In genomic region chr12:85456276-85456675, GRCm38 (mm10) we compare ENCODE assay signal across 8 mouse cellular contexts. TPM values are rescaled to one million over a fixed set of nuclear protein-coding genes. Genes with fewer than 3 reads are reported as not detected.
A peak's percentile ranks its signal among the peaks of the same experiment; 100 is the strongest.
DNase-seq lines count a peak whose midpoint lies in the region; ATAC-seq and TF ChIP-seq lines count a peak whose summit lies in the region.

No protein-coding gene starts in this region.

- H3K4me3 ChIP-seq in heart, embryonic 11.5 days (ENCODE audit: low read depth, low read length), result no peak overlapping the region
- no peak overlapping the region; the same call in 1 of the 2 replicates for H3K4me3 ChIP-seq in lung, postnatal 0 days (ENCODE audit: low read depth, low read length)
- no peak overlapping the region for H3K4me3 ChIP-seq in limb, embryonic 13.5 days
- no peak overlapping the region for H3K4me3 ChIP-seq in stomach, embryonic 14.5 days (ENCODE audit: low read depth, low read length)

- peak overlapping the region; percentile 94; the same call in 1 of the 2 replicates for H3K27ac ChIP-seq in heart, embryonic 11.5 days (ENCODE audit: low read depth, low read length)
- H3K27ac ChIP-seq in lung, postnatal 0 days (ENCODE audit: low read length), result peak overlapping the region; percentile 96
- H3K27ac ChIP-seq in limb, embryonic 13.5 days, result peak overlapping the region; percentile 94
- H3K27ac ChIP-seq in stomach, embryonic 14.5 days (ENCODE audit: low read length), result peak overlapping the region; percentile 94

- no peaks in the 10 kb centered on the region for H3K9me3 ChIP-seq in heart, embryonic 11.5 days (replicated peaks; ENCODE audit: control insufficient read depth, low read length)
- H3K9me3 ChIP-seq in lung, postnatal 0 days (ENCODE audit: low read length), result no peaks in the 10 kb centered on the region
- no peaks in the 10 kb centered on the region for H3K9me3 ChIP-seq in limb, embryonic 13.5 days
- H3K9me3 ChIP-seq in stomach, embryonic 14.5 days (ENCODE audit: control insufficient read depth, low read depth, low read length), result no peaks in the 10 kb centered on the region

- WGBS in heart, embryonic 11.5 days (ENCODE audit: insufficient replicate concordance), result 57% methylated on average over 4 of the region's 4 CpGs
- 50% methylated on average over 4 of the region's 4 CpGs for WGBS in lung, postnatal 0 days
- WGBS in limb, embryonic 13.5 days, result 45% methylated on average over 4 of the region's 4 CpGs
- 54% methylated on average over 4 of the region's 4 CpGs for WGBS in stomach, embryonic 14.5 days

- TF ChIP-seq CTCF in lung, postnatal 0 days (IDR thresholded peaks at IDR 0.05), result no peak

- ATAC-seq in heart, embryonic 11.5 days (replicated peaks; ENCODE audit: insufficient number of reproducible peaks, low FRiP score, low TSS enrichment), result no peak
- ATAC-seq in lung, postnatal 0 days, result no peak
- ATAC-seq in limb, embryonic 13.5 days (ENCODE audit: low FRiP score, low read depth), result no peak
- ATAC-seq in stomach, embryonic 14.5 days (ENCODE audit: insufficient number of reproducible peaks, insufficient read depth, low FRiP score, low read depth), result no peak
- no peak for ATAC-seq in inflammation-experienced regulatory T-cells, adult 6 months

- no peaks in the 10 kb centered on the region for H3K27me3 ChIP-seq in heart, embryonic 11.5 days (ENCODE audit: control insufficient read depth, insufficient read depth, low read length)
- H3K27me3 ChIP-seq in lung, postnatal 0 days (replicated peaks; ENCODE audit: insufficient read depth, low read length), result no peaks in the 10 kb centered on the region
- H3K27me3 ChIP-seq in limb, embryonic 13.5 days, result no peaks in the 10 kb centered on the region
- no peaks in the 10 kb centered on the region for H3K27me3 ChIP-seq in stomach, embryonic 14.5 days (ENCODE audit: control insufficient read depth, insufficient read depth, low read length)

- intact Hi-C loops in heart, postnatal 10 days (cut with DNase I), result loop anchor here (2.0 kb wide), 1 partner anchor 15 kb away; no protein-coding TSS in a partner anchor
- intact Hi-C loops in gastrocnemius, postnatal 14 days (cut with DNase I; ENCODE audit: low total_unique reads), result no loop called here

- no peak overlapping the region for H3K9ac ChIP-seq in heart, embryonic 11.5 days (ENCODE audit: low read depth, low read length)
- H3K9ac ChIP-seq in lung, postnatal 0 days (replicated peaks; ENCODE audit: low read depth), result no peak overlapping the region
- no peak overlapping the region for H3K9ac ChIP-seq in limb, embryonic 13.5 days
- no peak overlapping the region for H3K9ac ChIP-seq in stomach, embryonic 14.5 days (replicated peaks; ENCODE audit: low read depth, low read length)

- peak overlapping the region; percentile 87 for H3K4me2 ChIP-seq in heart, embryonic 11.5 days
- no peak overlapping the region for H3K4me2 ChIP-seq in lung, postnatal 0 days (replicated peaks; ENCODE audit: low read depth, low read length)
- H3K4me2 ChIP-seq in limb, embryonic 13.5 days (replicated peaks), result peak overlapping the region; percentile 78
- peak overlapping the region; percentile 71; the same call in 1 of the 2 replicates for H3K4me2 ChIP-seq in stomach, embryonic 14.5 days (replicated peaks; ENCODE audit: low read depth, low read length)

- no peak for TF ChIP-seq EP300 in lung, postnatal 0 days (IDR thresholded peaks at IDR 0.05)

- H3K4me1 ChIP-seq in heart, embryonic 11.5 days (ENCODE audit: control insufficient read depth, insufficient read depth, low read length), result peaks cover 35% of the 10 kb centered on the region
- peaks cover 28% of the 10 kb centered on the region for H3K4me1 ChIP-seq in lung, postnatal 0 days (ENCODE audit: insufficient read depth, low read depth, low read length)
- peaks cover 44% of the 10 kb centered on the region for H3K4me1 ChIP-seq in limb, embryonic 13.5 days
- H3K4me1 ChIP-seq in stomach, embryonic 14.5 days (ENCODE audit: control insufficient read depth, insufficient read depth, low read length), result peaks cover 23% of the 10 kb centered on the region

- no peaks in the 10 kb centered on the region for H3K36me3 ChIP-seq in heart, embryonic 11.5 days (ENCODE audit: control insufficient read depth, insufficient read depth, low read length)
- no peaks in the 10 kb centered on the region for H3K36me3 ChIP-seq in lung, postnatal 0 days (ENCODE audit: insufficient read depth, low read length)
- no peaks in the 10 kb centered on the region for H3K36me3 ChIP-seq in limb, embryonic 13.5 days
- no peaks in the 10 kb centered on the region for H3K36me3 ChIP-seq in stomach, embryonic 14.5 days (ENCODE audit: control insufficient read depth, insufficient read depth, low read length)

- DNase-seq in heart, postnatal 10 days, result no peak
- DNase-seq in lung, postnatal 0 days (ENCODE audit: low spot score), result no peak
- DNase-seq in lung, postnatal 25 days (ENCODE audit: low spot score), result no peak
- DNase-seq in gastrocnemius, postnatal 14 days, result no peak

RNA-seq across cellular contexts. Expression of gene Fos, which starts 17.4 kb away (rescaled TPM):
- 4.5 and 6.3 TPM in 2 replicates for polyA plus RNA-seq in heart, embryonic 11.5 days (2014; fragmentation: Nextera tagmentation; extraction: Ambion mirVana)
- 1 to 10 TPM; 1.8 to 3.3 TPM for total RNA-seq in heart, postnatal 10 days (2021)
- polyA plus RNA-seq in lung, postnatal 0 days (2015; fragmentation: Nextera tagmentation; extraction: Ambion mirVana), result 30.8 and 33.8 TPM in 2 replicates
- 6.1 and 7.2 TPM in 2 replicates for polyA plus RNA-seq in limb, embryonic 13.5 days (2015; fragmentation: Nextera tagmentation; extraction: Ambion mirVana)
- 8.6 and 9.1 TPM in 2 replicates for polyA plus RNA-seq in stomach, embryonic 14.5 days (2014; fragmentation: Nextera tagmentation; extraction: Ambion mirVana)
- total RNA-seq in gastrocnemius, postnatal 14 days (2021), result 1 to 10 TPM; 7.6 to 8.9 TPM
- 10 to 100 TPM; 11.0 to 84.6 (median 15.2) TPM for polyA plus RNA-seq in inflammation-experienced regulatory T-cells, adult 6 months (2017; shearing (Covaris generic))
